Mouse (Mus musculus) heart, postnatal 0 days (tissue): ENCODE measurements around the gene BC028528. TPM values are rescaled to one million over a fixed set of nuclear protein-coding genes. Genes with fewer than 3 reads are reported as not detected.

ENCODE experiments used
- ATAC-seq: fragments of 200-750 bp; cut with Nextera tagmentation; 2 replicates; pipeline ENCODE4 v1.8.0; 2017; ENCODE audit warnings: low read depth, moderate number of reproducible peaks, moderate library complexity; ENCODE audit not compliant: insufficient read depth
- DNase-seq: peaks from one replicate; pipeline ENCODE4 v3.0.0-alpha.2; 2016; ENCODE audit warnings: low spot score
- H3K27ac ChIP-seq: fragments of 300-500 bp; sonication (generic); 2 replicates; pipeline ENCODE4 v1.5.1; 2014; ENCODE audit warnings: low read depth, mild to moderate bottlenecking
- H3K27me3 ChIP-seq: fragments of 300-500 bp; sonication (generic); 2 replicates; pipeline ENCODE4 v1.6.1; 2014; ENCODE audit warnings: low read length, mixed read lengths; ENCODE audit not compliant: control insufficient read depth, insufficient read depth
- H3K36me3 ChIP-seq: fragments of 300-500 bp; sonication (generic); replicated peaks from 2 replicates; pipeline ENCODE4 v1.6.1; 2014; ENCODE audit warnings: low read length, mixed read lengths; ENCODE audit not compliant: control insufficient read depth, insufficient read depth
- H3K4me1 ChIP-seq: fragments of 300-500 bp; sonication (generic); 2 replicates; pipeline ENCODE4 v1.6.1; 2014; ENCODE audit warnings: antibody characterized with exemption; ENCODE audit not compliant: control insufficient read depth, insufficient read depth
- H3K4me2 ChIP-seq: fragments of 300-500 bp; sonication (generic); 2 replicates; pipeline ENCODE4 v1.6.1; 2014; ENCODE audit warnings: low read depth, mild to moderate bottlenecking, low read length, moderate library complexity
- H3K4me3 ChIP-seq: fragments of 300-500 bp; sonication (generic); 2 replicates; pipeline ENCODE4 v1.5.1; 2014; ENCODE audit warnings: low read depth, low read length
- H3K9ac ChIP-seq: fragments of 300-500 bp; sonication (generic); replicated peaks from 2 replicates; pipeline ENCODE4 v1.6.1; 2014; ENCODE audit warnings: low read depth, low read length, mixed read lengths
- H3K9me3 ChIP-seq: fragments of 300-500 bp; sonication (generic); replicated peaks from 2 replicates; pipeline ENCODE4 v1.6.1; 2016; ENCODE audit warnings: low read length; ENCODE audit not compliant: control insufficient read depth
- CTCF ChIP-seq: IDR thresholded peaks from 2 replicates; pipeline ENCODE4 v1.5.1; 2016; ENCODE audit warnings: antibody characterized with exemption, control low read depth, low read depth
- EP300 ChIP-seq: IDR thresholded peaks from 2 replicates; pipeline ENCODE4 v1.6.1; 2016; ENCODE audit warnings: antibody characterized with exemption, low read depth
- WGBS: fragments of 180-500 bp; shearing (Covaris S2); extraction: QIAGEN DNeasy Blood & Tissue Kit; methylation state at CpG from one replicate; pipeline ENCODE4 v1.1.7; 2014; 5-methylcytosine and 5-hydroxymethylcytosine counted together
- polyA plus RNA-seq: library from polyadenylated mRNA; unstranded; fragments of >200 nt; fragmentation: Nextera tagmentation; extraction: Ambion mirVana; gene quantifications from 2 replicates; pipeline ENCODE4 v1.2.1, GENCODE M21; 2015
- total RNA-seq: library from RNA; depleted of rRNA; stranded (reverse); fragments of >200 nt; gene quantifications from 2 replicates; pipeline ENCODE4 v1.2.3, GENCODE M21; 2014; ENCODE audit warnings: low replicate concordance; rRNA removed

BC028528 gene
- total RNA-seq (5.3 and 41.9 TPM in 2 replicates), polyA plus RNA-seq (38.0 and 39.2 TPM in 2 replicates)

DNA sequence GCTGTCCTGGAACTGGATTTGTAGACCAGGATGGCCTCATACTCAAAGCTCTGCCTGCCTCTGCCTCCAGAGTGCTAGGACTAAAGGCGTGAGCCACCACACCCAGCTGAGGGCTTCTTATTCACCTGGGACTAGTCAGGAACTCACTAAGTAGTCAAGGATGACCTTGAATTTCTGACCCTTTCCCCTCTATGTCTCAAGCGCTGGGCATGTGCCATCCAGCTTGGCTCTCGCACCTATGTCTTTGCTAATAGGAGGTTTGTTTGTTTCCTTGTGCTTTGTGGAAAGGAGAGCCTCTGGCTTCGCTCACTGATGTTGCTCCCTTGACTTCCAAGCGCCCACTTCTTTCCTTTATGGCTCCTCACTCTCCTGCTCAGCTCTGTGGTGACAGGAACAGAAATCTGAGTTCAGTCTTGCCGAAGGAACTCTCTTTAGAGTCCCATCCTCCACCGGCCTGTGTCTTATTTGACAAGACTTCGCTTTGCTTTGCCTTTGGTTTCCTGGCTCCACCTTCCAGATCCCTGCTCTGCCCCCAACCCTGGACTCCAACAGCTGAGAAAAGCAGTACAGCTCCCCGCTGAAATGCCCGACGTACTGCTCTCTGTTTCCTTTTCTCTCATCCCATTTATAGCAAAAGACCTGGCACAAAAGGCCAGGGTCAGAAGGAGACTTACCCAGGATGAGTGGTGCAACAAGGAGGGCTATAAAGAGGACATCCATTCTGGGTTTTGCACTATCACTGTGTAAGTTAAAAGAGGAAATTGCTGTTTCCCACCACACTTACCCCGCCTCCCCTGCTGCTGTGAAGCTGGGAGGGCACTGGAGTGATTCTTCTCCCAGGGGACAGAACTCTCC is at the start of gene BC028528:
BC028528 (minus strand) TSS at position 795 of the 855 bp plus-strand sequence.
- DNase-seq (peak; percentile 69), ATAC-seq (no peak)
- H3K4me2 ChIP-seq = peak within 1 kb of the TSS; percentile 64
- H3K36me3 ChIP-seq = peaks cover 12% of the 10 kb centered on the region
- H3K4me1 ChIP-seq = peaks cover 18% of the 10 kb centered on the region; the same call in 1 of the 2 replicates
- peak within 1 kb of the TSS; percentile 40 for H3K9ac ChIP-seq
- peak within 1 kb of the TSS; percentile 40 for H3K4me3 ChIP-seq
- TF ChIP-seq CTCF (no peak), EP300 (no peak)
- peak within 1 kb of the TSS; percentile 94 for H3K27ac ChIP-seq
- WGBS = 23% methylated on average over 12 of the region's 12 CpGs
- no peaks in the 10 kb centered on the region for H3K27me3 ChIP-seq
- H3K9me3 ChIP-seq = no peaks in the 10 kb centered on the region

DNA sequence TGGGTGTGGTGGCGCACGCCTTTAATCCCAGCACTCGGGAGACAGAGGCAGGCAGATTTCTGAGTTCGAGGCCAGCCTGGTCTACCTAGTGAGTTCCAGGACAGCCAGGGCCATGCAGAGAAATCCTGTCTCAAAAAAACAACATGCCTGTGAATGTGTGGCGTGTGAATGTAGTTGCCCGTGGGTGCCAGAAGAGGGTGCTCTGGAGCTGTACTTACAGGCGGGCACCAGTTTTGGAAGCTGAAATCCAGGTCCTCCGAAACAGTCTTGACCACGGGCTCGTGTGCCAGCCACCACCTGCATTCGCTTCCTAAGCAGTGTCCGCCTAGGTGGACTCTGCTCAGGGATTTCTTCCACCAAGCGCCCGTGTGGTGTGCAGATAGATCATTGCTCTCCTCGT is 47.0 kb upstream of the BC028528 start:
- H3K27ac ChIP-seq = no peak overlapping the region
- DNase-seq = no peak
- WGBS = 93% methylated on average over 15 of the region's 15 CpGs
- H3K9ac ChIP-seq = no peak overlapping the region
- no peaks in the 10 kb centered on the region for H3K4me1 ChIP-seq
- peaks cover 89% of the 10 kb centered on the region for H3K36me3 ChIP-seq
- no peak overlapping the region for H3K4me2 ChIP-seq
- TF ChIP-seq CTCF (peak; percentile 43), EP300 (no peak)
- ATAC-seq = no peak
- H3K27me3 ChIP-seq = no peaks in the 10 kb centered on the region
- H3K4me3 ChIP-seq = no peak overlapping the region
- H3K9me3 ChIP-seq = no peaks in the 10 kb centered on the region

DNA sequence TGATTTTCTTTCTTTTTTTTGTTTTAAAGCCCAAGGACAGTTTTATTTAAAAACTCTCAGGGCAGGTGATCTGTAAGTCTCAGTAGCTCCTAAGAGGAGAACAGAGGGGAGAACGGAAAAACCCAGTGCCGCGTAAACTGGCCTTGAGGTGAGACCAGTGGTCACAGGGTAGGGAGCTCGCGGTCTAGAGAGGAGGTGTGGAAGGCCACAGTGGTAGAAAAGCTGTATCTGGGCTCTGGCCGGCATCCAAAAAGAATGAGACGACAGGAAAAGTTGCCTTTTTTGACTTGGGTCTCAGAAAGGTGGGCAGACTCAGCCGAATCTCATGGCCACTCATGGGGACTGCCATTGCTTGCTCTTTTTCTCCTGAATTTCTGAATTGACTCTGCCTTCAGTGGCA is 46.4 kb upstream of the BC028528 start:
- whole genome bisulfite sequencing = 98% methylated on average over 8 of the region's 8 CpGs
- H3K9ac ChIP-seq = no peak overlapping the region
- H3K4me2 ChIP-seq = no peak overlapping the region
- no peak overlapping the region for H3K4me3 ChIP-seq
- H3K4me1 ChIP-seq = no peaks in the 10 kb centered on the region
- ATAC-seq = no peak
- H3K36me3 ChIP-seq = peaks cover 91% of the 10 kb centered on the region
- DNase-seq = no peak
- H3K27ac ChIP-seq = no peak overlapping the region
- no peaks in the 10 kb centered on the region for H3K27me3 ChIP-seq
- H3K9me3 ChIP-seq = no peaks in the 10 kb centered on the region
- TF ChIP-seq EP300 (no peak), CTCF (no peak)

DNA sequence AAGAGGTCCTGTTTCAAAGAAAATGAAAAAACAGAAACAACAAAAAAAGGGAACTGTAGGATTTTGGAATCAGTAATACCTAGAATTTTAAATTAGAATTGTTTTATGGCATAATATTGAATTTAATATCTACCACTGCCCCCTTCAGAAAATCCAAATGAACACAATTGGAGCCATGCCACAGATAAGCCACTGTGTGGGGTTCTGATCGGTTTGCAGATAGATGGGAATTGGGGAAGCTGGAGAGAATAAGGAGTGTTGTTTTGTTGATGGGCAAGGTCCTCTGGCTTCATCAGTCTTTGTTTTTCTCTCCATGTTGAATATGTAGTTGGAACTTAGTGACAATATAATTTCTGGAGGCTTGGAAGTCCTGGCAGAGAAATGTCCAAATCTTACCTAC is 42.6 kb upstream of the BC028528 start:
- DNase-seq = no peak
- no peaks in the 10 kb centered on the region for H3K27me3 ChIP-seq
- TF ChIP-seq EP300 (no peak), CTCF (no peak)
- no peak for ATAC-seq
- H3K4me3 ChIP-seq = no peak overlapping the region
- H3K27ac ChIP-seq = no peak overlapping the region
- H3K4me1 ChIP-seq = peaks cover 6% of the 10 kb centered on the region; the same call in 1 of the 2 replicates
- H3K4me2 ChIP-seq = no peak overlapping the region
- WGBS = 77% methylated on average over 1 of the region's 1 CpGs
- H3K9me3 ChIP-seq = no peaks in the 10 kb centered on the region
- H3K9ac ChIP-seq = no peak overlapping the region
- H3K36me3 ChIP-seq = peaks cover 57% of the 10 kb centered on the region

DNA sequence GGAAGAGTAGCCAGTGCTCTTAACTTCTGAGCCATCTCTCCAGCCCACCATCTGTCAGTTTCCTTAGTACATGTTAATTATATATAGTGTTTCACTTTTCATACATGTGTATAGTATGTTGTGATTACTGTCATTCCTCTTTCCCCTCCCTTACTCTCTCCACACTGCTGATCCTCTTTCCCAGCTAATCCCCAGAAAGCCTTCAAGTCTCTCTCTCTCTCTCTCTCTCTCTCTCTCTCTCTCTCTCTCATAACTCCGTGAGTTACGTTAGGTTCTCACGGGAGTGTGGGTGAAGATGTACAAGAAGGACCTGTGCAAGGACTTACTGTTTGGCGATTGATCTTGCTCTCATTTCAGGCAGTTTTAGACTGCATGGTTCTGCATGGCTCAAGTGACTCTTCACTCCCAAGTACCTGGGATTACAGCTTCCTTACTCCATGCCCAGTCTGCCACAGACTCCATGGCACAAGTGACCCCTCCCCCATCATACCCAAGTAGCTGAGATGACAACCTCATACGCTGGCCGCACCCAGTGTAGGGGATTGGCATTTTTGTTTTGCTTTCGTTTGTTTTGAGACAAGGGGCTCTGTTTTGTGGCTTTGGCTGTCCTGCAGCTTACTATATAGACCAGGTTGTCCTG is 41.4 kb upstream of the BC028528 start:
- 88% methylated on average over 7 of the region's 7 CpGs for WGBS
- TF ChIP-seq EP300 = no peak
- TF ChIP-seq CTCF = no peak
- Histone ChIP-seq H3K27ac (no peak overlapping the region), H3K4me3 (no peak overlapping the region), H3K9ac (no peak overlapping the region), H3K4me1 (peaks cover 6% of the 10 kb centered on the region; the same call in 1 of the 2 replicates), H3K36me3 (peaks cover 45% of the 10 kb centered on the region), H3K9me3 (no peaks in the 10 kb centered on the region), H3K4me2 (no peak overlapping the region), H3K27me3 (no peaks in the 10 kb centered on the region)
- no peak for ATAC-seq
- no peak for DNase-seq
